In genomic region chr10:3900416-3900956, GRCm38 (mm10) we compare ENCODE assay signal across 30 mouse cellular contexts.
A peak's percentile ranks its signal among the peaks of the same experiment; 100 is the strongest.
DNase-seq lines count a peak whose midpoint lies in the region; ATAC-seq and TF ChIP-seq lines count a peak whose summit lies in the region.
"Had no signal": no experiment of that assay in that cellular context is flagged by ENCODE, and none has a peak within 500 bp of the region (broad histone marks: within the 10 kb centered on the region; RNA-seq: fewer than 3 reads in every experiment).

No protein-coding gene starts in this region.

- no peaks in the 10 kb centered on the region for H3K4me1 ChIP-seq in embryonic facial prominence, embryonic 14.5 days (ENCODE audit: control insufficient read depth, insufficient read depth, low read length)
- H3K4me1 ChIP-seq in embryonic facial prominence, embryonic 10.5 days, result peaks cover 7% of the 10 kb centered on the region
- no peaks in the 10 kb centered on the region for H3K4me1 ChIP-seq in hindbrain, postnatal 0 days (ENCODE audit: insufficient read depth, low read length)
- no peaks in the 10 kb centered on the region for H3K4me1 ChIP-seq in hindbrain, embryonic 12.5 days
- peaks cover 7% of the 10 kb centered on the region; the same call in 1 of the 2 replicates for H3K4me1 ChIP-seq in neural tube, embryonic 15.5 days
- H3K4me1 ChIP-seq: embryonic facial prominence, embryonic 12.5 days; heart, embryonic 12.5 days; intestine, embryonic 15.5 days; liver, embryonic 13.5 days had no signal

- H3K9ac ChIP-seq in embryonic facial prominence, embryonic 14.5 days (ENCODE audit: low read depth, low read length), result no peak overlapping the region
- H3K9ac ChIP-seq in hindbrain, postnatal 0 days (replicated peaks; ENCODE audit: low read length), result no peak overlapping the region
- no peak overlapping the region for H3K9ac ChIP-seq in hindbrain, embryonic 12.5 days
- no peak overlapping the region for H3K9ac ChIP-seq in neural tube, embryonic 15.5 days (replicated peaks)
- H3K9ac ChIP-seq: embryonic facial prominence, embryonic 12.5 days; heart, embryonic 12.5 days; intestine, embryonic 15.5 days; limb, embryonic 13.5 days; liver, embryonic 13.5 days had no signal

- H3K4me3 ChIP-seq in embryonic facial prominence, embryonic 14.5 days (ENCODE audit: low read depth, low read length), result no peak overlapping the region
- H3K4me3 ChIP-seq in embryonic facial prominence, embryonic 10.5 days, result no peak overlapping the region
- H3K4me3 ChIP-seq in hindbrain, postnatal 0 days (ENCODE audit: low read length), result no peak overlapping the region
- no peak overlapping the region for H3K4me3 ChIP-seq in hindbrain, embryonic 12.5 days
- no peak overlapping the region for H3K4me3 ChIP-seq in layer of hippocampus, adult 2 months
- no peak overlapping the region for H3K4me3 ChIP-seq in neural tube, embryonic 15.5 days (replicated peaks)
- H3K4me3 ChIP-seq: embryonic facial prominence, embryonic 12.5 days; erythroblast, embryonic 14.5 days; heart, adult 2 months; heart, embryonic 12.5 days; intestine, embryonic 15.5 days; left cerebral cortex, adult 2 months; limb, embryonic 13.5 days; liver, embryonic 13.5 days had no signal

- peak; percentile 65 for DNase-seq in embryonic facial prominence, embryonic 14.5 days (ENCODE audit: low spot score)
- no peak for DNase-seq in embryonic facial prominence, embryonic 10.5 days (ENCODE audit: low spot score)
- peak; percentile 24 for DNase-seq in hindbrain, postnatal 0 days (ENCODE audit: low spot score)
- DNase-seq in layer of hippocampus, adult 2 months (ENCODE audit: low spot score in 2 of 2), result no peak
- DNase-seq in layer of hippocampus, adult 9-11 months, result no peak
- DNase-seq in neural tube, embryonic 10.5 days (ENCODE audit: extremely low spot score, low spot score), result no peak
- DNase-seq: adrenal gland, adult 8-10 months; cerebellum, adult 8-10 months; cerebellum, postnatal 25 days; heart, adult 2 months; heart, postnatal 4 days; kidney, adult 8-10 months; liver, embryonic 13.5 days; lung, adult 2 months; lung, postnatal 10 days; right cerebral cortex, postnatal 4 days; thymus, adult 18-20 months; thymus, postnatal 25 days had no signal

- 72% methylated on average over 11 of the region's 11 CpGs for WGBS in embryonic facial prominence, embryonic 14.5 days
- 79% methylated on average over 11 of the region's 11 CpGs for WGBS in embryonic facial prominence, embryonic 10.5 days
- WGBS in hindbrain, postnatal 0 days, result 63% methylated on average over 11 of the region's 11 CpGs
- 76% methylated on average over 11 of the region's 11 CpGs for WGBS in hindbrain, embryonic 12.5 days
- WGBS in neural tube, embryonic 15.5 days, result 63% methylated on average over 11 of the region's 11 CpGs

- TF ChIP-seq CTCF in hindbrain, postnatal 0 days (IDR thresholded peaks at IDR 0.05; ENCODE audit: low read depth), result no peak
- TF ChIP-seq CTCF in layer of hippocampus, adult 2 months (conservative IDR thresholded peaks at IDR 0.05), result no peak

- H3K36me3 ChIP-seq in embryonic facial prominence, embryonic 14.5 days (ENCODE audit: control insufficient read depth, insufficient read depth, low read length), result peaks cover 11% of the 10 kb centered on the region; the same call in 1 of the 2 replicates
- H3K36me3 ChIP-seq in embryonic facial prominence, embryonic 10.5 days (replicated peaks), result peaks cover 6% of the 10 kb centered on the region
- H3K36me3 ChIP-seq in hindbrain, postnatal 0 days (ENCODE audit: insufficient read depth, low read length), result no peaks in the 10 kb centered on the region
- no peaks in the 10 kb centered on the region for H3K36me3 ChIP-seq in hindbrain, embryonic 12.5 days
- no peaks in the 10 kb centered on the region for H3K36me3 ChIP-seq in neural tube, embryonic 15.5 days
- H3K36me3 ChIP-seq: embryonic facial prominence, embryonic 12.5 days; heart, embryonic 12.5 days; intestine, embryonic 15.5 days; liver, embryonic 13.5 days had no signal

- no peaks in the 10 kb centered on the region for H3K27me3 ChIP-seq in embryonic facial prominence, embryonic 14.5 days (replicated peaks; ENCODE audit: control insufficient read depth, insufficient read depth, low read length)
- H3K27me3 ChIP-seq in embryonic facial prominence, embryonic 10.5 days (replicated peaks; ENCODE audit: low read depth, poor library complexity, severe bottlenecking), result no peaks in the 10 kb centered on the region
- H3K27me3 ChIP-seq in hindbrain, postnatal 0 days (ENCODE audit: insufficient read depth, low read length), result no peaks in the 10 kb centered on the region
- no peaks in the 10 kb centered on the region for H3K27me3 ChIP-seq in hindbrain, embryonic 12.5 days
- no peaks in the 10 kb centered on the region for H3K27me3 ChIP-seq in neural tube, embryonic 15.5 days (replicated peaks)
- H3K27me3 ChIP-seq: CH12.LX; embryonic facial prominence, embryonic 12.5 days; heart, embryonic 12.5 days; intestine, embryonic 15.5 days; limb, embryonic 13.5 days; liver, embryonic 13.5 days had no signal

- no peaks in the 10 kb centered on the region for H3K9me3 ChIP-seq in embryonic facial prominence, embryonic 14.5 days (ENCODE audit: control insufficient read depth, low read length)
- H3K9me3 ChIP-seq in embryonic facial prominence, embryonic 10.5 days, result no peaks in the 10 kb centered on the region
- no peaks in the 10 kb centered on the region for H3K9me3 ChIP-seq in hindbrain, postnatal 0 days (ENCODE audit: low read length)
- H3K9me3 ChIP-seq in hindbrain, embryonic 12.5 days (replicated peaks), result no peaks in the 10 kb centered on the region
- H3K9me3 ChIP-seq in neural tube, embryonic 15.5 days (replicated peaks), result no peaks in the 10 kb centered on the region
- H3K9me3 ChIP-seq: embryonic facial prominence, embryonic 12.5 days; heart, embryonic 12.5 days; intestine, embryonic 15.5 days; limb, embryonic 13.5 days; liver, embryonic 13.5 days had no signal

- H3K4me2 ChIP-seq in embryonic facial prominence, embryonic 14.5 days (ENCODE audit: low read depth, low read length), result no peak overlapping the region
- no peak overlapping the region for H3K4me2 ChIP-seq in hindbrain, postnatal 0 days (ENCODE audit: low read depth, low read length)
- no peak overlapping the region for H3K4me2 ChIP-seq in hindbrain, embryonic 12.5 days (replicated peaks)
- no peak overlapping the region for H3K4me2 ChIP-seq in neural tube, embryonic 15.5 days
- H3K4me2 ChIP-seq: embryonic facial prominence, embryonic 12.5 days; heart, embryonic 12.5 days; intestine, embryonic 15.5 days; limb, embryonic 13.5 days; liver, embryonic 13.5 days had no signal

- H3K27ac ChIP-seq in embryonic facial prominence, embryonic 14.5 days (replicated peaks; ENCODE audit: low read depth, low read length), result no peak overlapping the region
- no peak overlapping the region; the same call in 1 of the 2 replicates for H3K27ac ChIP-seq in embryonic facial prominence, embryonic 10.5 days (replicated peaks)
- no peak overlapping the region for H3K27ac ChIP-seq in hindbrain, postnatal 0 days
- H3K27ac ChIP-seq in hindbrain, embryonic 12.5 days, result no peak overlapping the region
- H3K27ac ChIP-seq in layer of hippocampus, adult 2 months, result 0 out of 2 replicates have a peak overlapping the region, but pooled peaks have one; percentile 14
- no peak overlapping the region for H3K27ac ChIP-seq in neural tube, embryonic 15.5 days (replicated peaks)
- H3K27ac ChIP-seq: embryonic facial prominence, embryonic 12.5 days; heart, adult 2 months; intestine, embryonic 15.5 days; left cerebral cortex, adult 2 months; limb, embryonic 13.5 days; liver, embryonic 13.5 days; stomach, postnatal 0 days had no signal

- peak; percentile 33; the same call in 1 of the 2 replicates for ATAC-seq in embryonic facial prominence, embryonic 14.5 days (ENCODE audit: low read depth)
- 0 out of 2 replicates have a peak, but pooled peaks have one; percentile 27 for ATAC-seq in hindbrain, postnatal 0 days
- ATAC-seq in hindbrain, embryonic 12.5 days (ENCODE audit: low FRiP score), result no peak
- ATAC-seq in neural tube, embryonic 15.5 days (ENCODE audit: low FRiP score), result 0 out of 2 replicates have a peak, but pooled peaks have one; percentile 53
- ATAC-seq: forebrain, embryonic 16.5 days; hindbrain, embryonic 16.5 days; intestine, embryonic 15.5 days had no signal

Comparison
In these comparisons a context has a peak if more than half of its experiments do, and no peak if none do; other contexts are left out.
1. DNase-seq: peak in embryonic facial prominence, embryonic 14.5 days (single experiment) and hindbrain, postnatal 0 days (single experiment); none in embryonic facial prominence, embryonic 10.5 days (single experiment), layer of hippocampus, adult 2 months (0 of 2), layer of hippocampus, adult 9-11 months (single experiment) and neural tube, embryonic 10.5 days (single experiment).